12 mouse cellular contexts compared by ENCODE assay signal in the genomic region with DNA sequence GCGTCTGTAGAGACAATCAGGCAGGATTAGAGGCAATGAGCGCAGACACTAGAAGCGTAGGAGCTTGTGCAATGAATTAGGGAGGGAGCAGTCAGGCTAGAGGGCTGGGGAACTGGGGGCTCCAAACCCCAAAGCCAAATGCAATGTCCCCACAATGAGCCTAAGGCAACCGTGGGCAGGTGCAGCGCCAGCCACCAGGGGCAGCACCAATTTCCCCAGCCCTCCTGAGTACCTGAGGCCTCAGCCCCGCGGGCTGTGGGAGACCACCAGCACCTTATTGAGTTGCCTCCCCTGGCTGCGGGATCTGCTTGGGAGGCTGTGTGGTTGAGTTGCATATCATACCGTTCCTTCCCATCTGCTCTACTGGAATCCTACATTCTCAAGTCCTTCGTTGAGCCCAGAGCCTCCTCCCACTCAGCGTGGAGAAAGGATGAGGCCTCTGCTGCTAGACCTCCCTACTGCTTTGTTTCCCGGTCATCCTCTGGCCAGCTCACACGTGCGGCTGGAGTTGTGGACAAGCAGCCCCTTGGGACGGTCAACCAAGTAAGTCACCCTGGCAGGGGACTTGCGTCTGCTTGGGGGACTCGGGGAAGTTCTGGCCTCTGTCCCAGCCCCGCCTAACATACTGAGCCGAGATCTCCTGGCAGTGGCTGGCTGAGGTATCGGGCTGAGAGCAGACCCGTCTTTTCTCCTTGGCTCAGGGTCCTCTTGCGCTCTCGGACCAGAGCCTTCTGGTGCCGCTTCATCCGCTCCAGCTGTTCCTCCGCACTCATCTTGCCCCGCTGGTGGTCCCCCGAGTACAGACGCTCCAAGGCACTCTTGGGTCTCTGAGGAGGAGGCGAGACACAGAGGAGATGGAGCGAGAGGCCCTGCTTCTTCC. TPM values are rescaled to one million over a fixed set of nuclear protein-coding genes. Genes with fewer than 3 reads are reported as not detected.
DNase-seq lines count a peak whose midpoint lies in the region; ATAC-seq and TF ChIP-seq lines count a peak whose summit lies in the region.
"Had no signal": no experiment of that assay in that cellular context is flagged by ENCODE, and none has a peak within 500 bp of the region (broad histone marks: within the 10 kb centered on the region; RNA-seq: fewer than 3 reads in every experiment).

No protein-coding gene starts in this region.

- 76% methylated on average over 31 of the region's 31 CpGs for WGBS in heart, embryonic 11.5 days (ENCODE audit: insufficient replicate concordance)
- whole genome bisulfite sequencing in limb, embryonic 13.5 days, result 76% methylated on average over 31 of the region's 31 CpGs
- WGBS in limb, embryonic 10.5 days, result 77% methylated on average over 31 of the region's 31 CpGs

- no peak for TF ChIP-seq POLR2A in MEL (IDR thresholded peaks at IDR 0.05; ENCODE audit: control insufficient read depth in 1 of 2, insufficient read depth in 1 of 2, low read depth in 1 of 2, low read length in 2 of 2, poor library complexity in 1 of 2)

- TF ChIP-seq CTCF in MEL (IDR thresholded peaks at IDR 0.05 in 2 of 3, conservative IDR thresholded peaks at IDR 0.05 in 1 of 3; ENCODE audit: control insufficient read depth in 1 of 3, insufficient read depth in 1 of 3, low read depth in 2 of 3, low read length in 3 of 3, poor library complexity in 1 of 3, severe bottlenecking in 1 of 3), result peak in 2 of 3 experiments; percentile 22 to 41; a peak in 5 of 6 replicates

- no peak overlapping the region for H3K4me3 ChIP-seq in heart, embryonic 11.5 days (ENCODE audit: low read depth, low read length)
- H3K4me3 ChIP-seq in limb, embryonic 13.5 days, result no peak overlapping the region
- H3K4me3 ChIP-seq in limb, embryonic 10.5 days, result no peak overlapping the region
- H3K4me3 ChIP-seq in MEL (ENCODE audit: control insufficient read depth in 1 of 2, insufficient read depth in 1 of 2, low read depth in 2 of 2, low read length in 2 of 2), result no peak overlapping the region

- H3K36me3 ChIP-seq in heart, embryonic 11.5 days (ENCODE audit: control insufficient read depth, insufficient read depth, low read length), result peaks cover 11% of the 10 kb centered on the region; the same call in 1 of the 2 replicates
- H3K36me3 ChIP-seq in limb, embryonic 13.5 days, result 0 out of 2 replicates have a peak, but pooled peaks cover 5% of the 10 kb centered on the region
- no peaks in the 10 kb centered on the region for H3K36me3 ChIP-seq in limb, embryonic 10.5 days
- H3K36me3 ChIP-seq in MEL (ENCODE audit: control insufficient read depth in 1 of 2, insufficient read depth in 2 of 2, low read length in 2 of 2), result peaks cover 0 to 7% of the 10 kb centered on the region in 2 experiments; a peak in 2 of 4 replicates

- intact Hi-C loops in heart, postnatal 14 days (cut with DNase I), result loop anchor here (10.0 kb wide), 1 partner anchor 190 kb away; no protein-coding TSS in a partner anchor

- ATAC-seq in heart, embryonic 11.5 days (replicated peaks; ENCODE audit: insufficient number of reproducible peaks, low FRiP score, low TSS enrichment), result no peak
- ATAC-seq in limb, embryonic 13.5 days (ENCODE audit: low FRiP score, low read depth), result no peak

- no peaks in the 10 kb centered on the region for H3K79me2 ChIP-seq in MEL (ENCODE audit: control insufficient read depth, insufficient read depth, low read length, poor library complexity)

- H3K9me3 ChIP-seq in heart, embryonic 11.5 days (replicated peaks; ENCODE audit: control insufficient read depth, low read length), result no peaks in the 10 kb centered on the region
- no peaks in the 10 kb centered on the region for H3K9me3 ChIP-seq in limb, embryonic 13.5 days
- H3K9me3 ChIP-seq in limb, embryonic 10.5 days (replicated peaks), result no peaks in the 10 kb centered on the region
- H3K9me3 ChIP-seq in MEL (replicated peaks; ENCODE audit: insufficient read depth, low read length), result no peaks in the 10 kb centered on the region

- no peak overlapping the region for H3K9ac ChIP-seq in heart, embryonic 11.5 days (ENCODE audit: low read depth, low read length)
- H3K9ac ChIP-seq in limb, embryonic 13.5 days, result 0 out of 2 replicates have a peak overlapping the region, but pooled peaks have one; percentile 8
- H3K9ac ChIP-seq in MEL (ENCODE audit: control insufficient read depth, low read depth, low read length, poor library complexity, severe bottlenecking), result no peak overlapping the region

- peak; percentile 94 for DNase-seq in heart, adult 11 months
- no peak for DNase-seq in limb, embryonic 10.5 days (ENCODE audit: low spot score)
- DNase-seq in MEL (ENCODE audit: low read depth, low spot score), result peak; percentile 13
- peak; percentile 40 to 50 for DNase-seq in heart, postnatal 14 days
- no peak for DNase-seq in embryo, embryonic 10.5 days (ENCODE audit: low spot score)
- DNase-seq in urinary bladder, adult 2 months (ENCODE audit: low spot score), result no peak
- DNase-seq: embryo, embryonic 11 days; kidney, adult 18-20 months; layer of hippocampus, postnatal 36 days; retina, postnatal 1 day had no signal

- H3K27ac ChIP-seq in heart, embryonic 11.5 days (ENCODE audit: low read depth, low read length), result no peak overlapping the region
- H3K27ac ChIP-seq in limb, embryonic 13.5 days, result no peak overlapping the region
- H3K27ac ChIP-seq in limb, embryonic 10.5 days, result no peak overlapping the region
- H3K27ac ChIP-seq in MEL (ENCODE audit: control insufficient read depth, low read depth, low read length), result no peak overlapping the region

- H3K27me3 ChIP-seq in heart, embryonic 11.5 days (ENCODE audit: control insufficient read depth, insufficient read depth, low read length), result no peaks in the 10 kb centered on the region
- H3K27me3 ChIP-seq in limb, embryonic 13.5 days, result no peaks in the 10 kb centered on the region
- 0 out of 2 replicates have a peak, but pooled peaks cover 2% of the 10 kb centered on the region for H3K27me3 ChIP-seq in limb, embryonic 10.5 days (ENCODE audit: low read depth, poor library complexity, severe bottlenecking)
- no peaks in the 10 kb centered on the region for H3K27me3 ChIP-seq in MEL (ENCODE audit: control insufficient read depth in 1 of 2, insufficient read depth in 2 of 2, low read length in 2 of 2)

- TF ChIP-seq RAD21 in MEL (IDR thresholded peaks at IDR 0.05; ENCODE audit: low read depth, low read length), result no peak

- H3K4me2 ChIP-seq in heart, embryonic 11.5 days, result no peak overlapping the region
- no peak overlapping the region for H3K4me2 ChIP-seq in limb, embryonic 13.5 days (replicated peaks)

- no peak for TF ChIP-seq EP300 in MEL (IDR thresholded peaks at IDR 0.05; ENCODE audit: low read depth in 1 of 2, low read length in 2 of 2)

- 0 out of 2 replicates have a peak, but pooled peaks cover 9% of the 10 kb centered on the region for H3K4me1 ChIP-seq in heart, embryonic 11.5 days (ENCODE audit: control insufficient read depth, insufficient read depth, low read length)
- peaks cover 15% of the 10 kb centered on the region; the same call in 1 of the 2 replicates for H3K4me1 ChIP-seq in limb, embryonic 13.5 days
- peaks cover 17% of the 10 kb centered on the region for H3K4me1 ChIP-seq in limb, embryonic 10.5 days
- peaks cover 4 to 6% of the 10 kb centered on the region in 2 experiments; a peak in 2 of 4 replicates for H3K4me1 ChIP-seq in MEL (ENCODE audit: control insufficient read depth in 1 of 2, insufficient read depth in 2 of 2, low read length in 2 of 2)

TF ChIP-seq in MEL, 35 proteins besides CTCF, POLR2A, EP300 and RAD21:
- TF ChIP-seq JUND (IDR thresholded peaks at IDR 0.05; ENCODE audit: low read depth, low read length) (no peak), MYC (IDR thresholded peaks at IDR 0.05; ENCODE audit: low read depth, low read length) (no peak), CHD2 (IDR thresholded peaks at IDR 0.05; ENCODE audit: low read length) (no peak), USF1 (IDR thresholded peaks at IDR 0.05; ENCODE audit: low read depth, low read length) (no peak), MAZ (IDR thresholded peaks at IDR 0.05; ENCODE audit: low read depth, low read length) (no peak), MXI1 (IDR thresholded peaks at IDR 0.05; ENCODE audit: low read depth, low read length) (no peak), ETS1 (IDR thresholded peaks at IDR 0.05; ENCODE audit: low read depth, low read length) (no peak), CHD1 (IDR thresholded peaks at IDR 0.05; ENCODE audit: low read depth, low read length) (no peak), E2F4 (IDR thresholded peaks at IDR 0.05; ENCODE audit: borderline replicate concordance, low read depth, low read length) (no peak), MAFK (IDR thresholded peaks at IDR 0.05; ENCODE audit: borderline replicate concordance, low read depth, low read length) (no peak), MYB (IDR thresholded peaks at IDR 0.05; ENCODE audit: low read depth, low read length) (no peak), NRF1 (IDR thresholded peaks at IDR 0.05; ENCODE audit: insufficient read depth, low read depth, low read length, poor library complexity, severe bottlenecking) (no peak), KAT2A (conservative IDR thresholded peaks at IDR 0.05; ENCODE audit: low read depth, low read length) (no peak)

RNA-seq across cellular contexts. Expression of a gene that starts 50.2 kb away (rescaled TPM):
- 0.76 TPM in 1 of 2 replicates, not detected in the other for polyA plus RNA-seq in heart, embryonic 11.5 days (2014; fragmentation: Nextera tagmentation; extraction: Ambion mirVana)
- polyA plus RNA-seq in limb, embryonic 13.5 days (2015; fragmentation: Nextera tagmentation; extraction: Ambion mirVana), result 1.6 and 1.7 TPM in 2 replicates
- polyA plus RNA-seq in limb, embryonic 10.5 days (2016; fragmentation: Nextera tagmentation; extraction: Ambion mirVana), result 1.1 and 1.3 TPM in 2 replicates
- 20.8 and 21.0 TPM in 2 replicates for total RNA-seq in MEL (2012; rRNA removed)
- polyA plus RNA-seq in MEL (2012; ENCODE audit: insufficient read depth in 1 of 2, insufficient read length in 2 of 2, low read depth in 1 of 2, low replicate concordance in 2 of 2, missing spikeins in 1 of 2), result 10 to 100 TPM in 1 of 2 experiments, not detected in 1; 22.7 TPM
- total RNA-seq in heart, postnatal 14 days (2021), result 1 to 10 TPM in 1 of 2 experiments, under 1 TPM in 1; 0.93 to 2.0 TPM
- 1.0 and 1.3 TPM in 2 replicates for polyA plus RNA-seq in urinary bladder, adult 2 months (2012; rRNA removed)

Comparison
In these comparisons a context has a peak if more than half of its experiments do, and no peak if none do; other contexts are left out.
1. DNase-seq: peak in heart, adult 11 months (single experiment), MEL (single experiment) and heart, postnatal 14 days (2 of 2); none in limb, embryonic 10.5 days (single experiment), embryo, embryonic 10.5 days (single experiment) and urinary bladder, adult 2 months (single experiment).